Mouse (Mus musculus) heart, embryonic 14.5 days (tissue): Measurements from ENCODE around the gene Pde3a. TPM values are rescaled to one million over a fixed set of nuclear protein-coding genes. Genes with fewer than 3 reads are reported as not detected.

Experiments used
- ATAC-seq: fragments of 200-750 bp; cut with Nextera tagmentation; 2 replicates; pipeline ENCODE4 v1.8.0; 2017; ENCODE audit warnings: low read depth, moderate TSS enrichment; ENCODE audit not compliant: insufficient number of reproducible peaks, insufficient read depth, low FRiP score
- H3K27ac ChIP-seq, 2 experiments: fragments of 200-500 bp in 1 of 2; fragments of 300-500 bp in 1 of 2; sonication (generic) in 1 of 2; replicated peaks in 1 of 2; 2 replicates each; pipeline ENCODE4 v1.5.1; 2012 to 2014; ENCODE audit warnings: low read depth in 2 of 2, low read length in 2 of 2, control low read depth in 1 of 2, mild to moderate bottlenecking in 1 of 2, mixed read lengths in 1 of 2; ENCODE audit not compliant: control insufficient read depth in 1 of 2, insufficient read depth in 1 of 2
- H3K27me3 ChIP-seq: fragments of 300-500 bp; sonication (generic); 2 replicates; pipeline ENCODE4 v1.6.1; 2014; ENCODE audit warnings: mild to moderate bottlenecking, low read length, control low read depth; ENCODE audit not compliant: control insufficient read depth, insufficient read depth
- H3K36me3 ChIP-seq: fragments of 300-500 bp; sonication (generic); 2 replicates; pipeline ENCODE4 v1.6.1; 2014; ENCODE audit warnings: mild to moderate bottlenecking, control low read depth, low read length, mixed read lengths; ENCODE audit not compliant: control insufficient read depth, insufficient read depth
- H3K4me1 ChIP-seq, 2 experiments: fragments of 200-500 bp in 1 of 2; fragments of 300-500 bp in 1 of 2; sonication (generic) in 1 of 2; 2 replicates each; pipeline ENCODE4 v1.6.1; 2012 to 2014; ENCODE audit warnings: low read length in 2 of 2, control low read depth in 1 of 2, mixed read lengths in 1 of 2; ENCODE audit not compliant: control insufficient read depth in 2 of 2, insufficient read depth in 2 of 2
- H3K4me2 ChIP-seq: fragments of 300-500 bp; sonication (generic); 2 replicates; pipeline ENCODE4 v1.6.1; 2014; ENCODE audit warnings: mild to moderate bottlenecking, low read length
- H3K4me3 ChIP-seq, 2 experiments: fragments of 200-500 bp in 1 of 2; fragments of 300-500 bp in 1 of 2; sonication (generic) in 1 of 2; 2 replicates each; pipeline ENCODE4 v1.5.1; 2012 to 2014; ENCODE audit warnings: low read length in 2 of 2, mild to moderate bottlenecking in 2 of 2, control low read depth in 1 of 2, low read depth in 1 of 2, moderate library complexity in 1 of 2; ENCODE audit not compliant: control insufficient read depth in 1 of 2, insufficient read depth in 1 of 2
- H3K9ac ChIP-seq: fragments of 300-500 bp; sonication (generic); 2 replicates; pipeline ENCODE4 v1.6.1; 2014; ENCODE audit warnings: mild to moderate bottlenecking, low read length
- H3K9me3 ChIP-seq: fragments of 300-500 bp; sonication (generic); 2 replicates; pipeline ENCODE4 v1.6.1; 2016; ENCODE audit warnings: low read length, control low read depth; ENCODE audit not compliant: control insufficient read depth
- WGBS: fragments of 180-500 bp; shearing (Covaris S2); extraction: QIAGEN DNeasy Blood & Tissue Kit; methylation state at CpG from one replicate; pipeline ENCODE4 v1.1.7; 2014; 5-methylcytosine and 5-hydroxymethylcytosine counted together
- polyA plus RNA-seq: library from polyadenylated mRNA; unstranded; fragments of >200 nt; fragmentation: Nextera tagmentation; extraction: Ambion mirVana; gene quantifications from 2 replicates; pipeline ENCODE4 v1.2.1, GENCODE M21; 2014

Pde3a gene
- polyA plus RNA-seq, 1 experiment from 2014 or later = 14.7 TPM

GRCm38 (mm10) chr6:141525787-141526186 is 276.7 kb downstream of the Pde3a start:
- Histone ChIP-seq H3K4me2 (no peak overlapping the region), H3K27ac (no peak overlapping the region), H3K4me1 (no peaks in the 10 kb centered on the region), H3K9ac (no peak overlapping the region), H3K27me3 (no peaks in the 10 kb centered on the region), H3K36me3 (no peaks in the 10 kb centered on the region), H3K9me3 (no peaks in the 10 kb centered on the region), H3K4me3 (no peak overlapping the region)
- WGBS = 94% methylated on average over 1 of the region's 1 CpGs
- no peak for ATAC-seq

- Histone ChIP-seq H3K27ac (no peak overlapping the region), H3K4me3 (no peak overlapping the region), H3K4me1 (no peaks in the 10 kb centered on the region), H3K4me2 (no peak overlapping the region), H3K36me3 (no peaks in the 10 kb centered on the region), H3K27me3 (no peaks in the 10 kb centered on the region), H3K9ac (no peak overlapping the region), H3K9me3 (no peaks in the 10 kb centered on the region)
- ATAC-seq = no peak
- WGBS = 75% methylated on average over 6 of the region's 6 CpGs
These were observed 281.8 kb downstream of the Pde3a start for GRCm38 (mm10) chr6:141530865-141531264.

GRCm38 (mm10) chr6:141537298-141537697 is 288.2 kb downstream of the Pde3a start:
- Histone ChIP-seq H3K9me3 (no peaks in the 10 kb centered on the region), H3K4me2 (no peak overlapping the region), H3K27ac (no peak overlapping the region), H3K27me3 (no peaks in the 10 kb centered on the region), H3K4me3 (no peak overlapping the region), H3K36me3 (no peaks in the 10 kb centered on the region), H3K4me1 (peaks cover 8% of the 10 kb centered on the region in 2 experiments), H3K9ac (no peak overlapping the region)
- no peak for ATAC-seq
- WGBS = 64% methylated on average over 3 of the region's 3 CpGs

DNA sequence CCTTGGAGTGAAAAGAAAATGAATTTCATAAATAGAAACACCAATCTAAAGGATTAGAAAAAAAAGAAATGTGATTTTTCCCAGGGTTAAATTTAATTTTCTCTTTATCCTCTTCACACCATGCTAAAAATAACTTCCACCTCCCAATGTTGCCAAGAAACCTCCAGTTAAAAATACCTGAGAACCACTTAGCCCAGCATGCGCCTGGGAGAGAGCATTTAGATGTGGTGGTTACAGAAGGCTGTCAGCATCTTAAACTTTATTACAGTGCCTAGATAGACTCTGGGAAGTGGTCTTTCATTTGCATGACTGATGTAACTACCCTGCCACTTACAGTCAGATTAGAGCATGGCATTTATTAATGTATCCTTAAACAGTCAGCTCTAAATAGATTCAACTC is 292.1 kb downstream of the Pde3a start:
- Histone ChIP-seq H3K4me3 (no peak overlapping the region), H3K9me3 (no peaks in the 10 kb centered on the region), H3K9ac (no peak overlapping the region), H3K4me1 (peaks cover 8 to 20% of the 10 kb centered on the region in 2 experiments), H3K4me2 (no peak overlapping the region), H3K27me3 (no peaks in the 10 kb centered on the region), H3K27ac (peak overlapping the region in 1 of 2 experiments; percentile 61; a peak in 2 of 4 replicates), H3K36me3 (no peaks in the 10 kb centered on the region)
- peak; percentile 69 for ATAC-seq
- WGBS = 32% methylated on average over 1 of the region's 1 CpGs

DNA sequence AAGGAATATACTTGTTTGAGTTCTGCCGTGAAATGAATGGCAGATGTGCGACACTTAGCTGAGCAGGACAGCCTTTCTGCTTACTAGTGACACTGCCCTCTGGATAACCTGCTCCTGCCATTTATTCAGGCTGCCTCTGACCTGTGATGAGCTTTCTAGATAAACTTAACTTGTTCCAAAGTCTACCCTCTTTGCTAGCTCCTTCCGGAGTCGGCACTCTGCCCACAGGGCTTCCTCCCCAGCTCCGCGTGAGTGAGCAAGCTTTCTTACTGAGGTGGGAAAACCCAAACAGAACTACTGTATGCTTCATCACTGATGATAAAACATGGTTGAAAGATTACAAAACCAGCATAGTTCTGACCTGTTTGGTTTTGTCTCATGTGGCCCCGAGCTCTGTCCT is 294.3 kb downstream of the Pde3a start:
- H3K36me3 ChIP-seq = no peaks in the 10 kb centered on the region
- no peaks in the 10 kb centered on the region for H3K9me3 ChIP-seq
- WGBS = 76% methylated on average over 7 of the region's 7 CpGs
- peaks cover 8 to 20% of the 10 kb centered on the region in 2 experiments for H3K4me1 ChIP-seq
- no peak overlapping the region for H3K4me3 ChIP-seq
- no peak overlapping the region for H3K27ac ChIP-seq
- no peak overlapping the region for H3K4me2 ChIP-seq
- no peaks in the 10 kb centered on the region for H3K27me3 ChIP-seq
- no peak for ATAC-seq
- no peak overlapping the region for H3K9ac ChIP-seq
